Mouse (Mus musculus) testis, adult 2 months (tissue): Measurements from ENCODE around the gene Cpa4.

ENCODE experiments used
- CTCF ChIP-seq: fragments of 200-500 bp; IDR thresholded peaks from 2 replicates; pipeline ENCODE4 v1.5.1; 2012; ENCODE audit warnings: low read depth, mild to moderate bottlenecking, inconsistent platforms, low read length, moderate library complexity; ENCODE audit not compliant: control insufficient read depth, insufficient read depth, insufficient replicate concordance
- POLR2A ChIP-seq: fragments of 200-500 bp; IDR thresholded peaks from 2 replicates; pipeline ENCODE4 v1.6.1; 2012; ENCODE audit warnings: low read depth, mild to moderate bottlenecking, inconsistent platforms, low read length, moderate library complexity; ENCODE audit not compliant: control insufficient read depth

GRCm38 (mm10) chr6:30624763-30625162 lies 56.6 kb downstream of the Cpa4 start:
- TF ChIP-seq CTCF (no peak), POLR2A (no peak)
